Mouse (Mus musculus): ENCODE measurements around the gene Hmgxb4.

DNA sequence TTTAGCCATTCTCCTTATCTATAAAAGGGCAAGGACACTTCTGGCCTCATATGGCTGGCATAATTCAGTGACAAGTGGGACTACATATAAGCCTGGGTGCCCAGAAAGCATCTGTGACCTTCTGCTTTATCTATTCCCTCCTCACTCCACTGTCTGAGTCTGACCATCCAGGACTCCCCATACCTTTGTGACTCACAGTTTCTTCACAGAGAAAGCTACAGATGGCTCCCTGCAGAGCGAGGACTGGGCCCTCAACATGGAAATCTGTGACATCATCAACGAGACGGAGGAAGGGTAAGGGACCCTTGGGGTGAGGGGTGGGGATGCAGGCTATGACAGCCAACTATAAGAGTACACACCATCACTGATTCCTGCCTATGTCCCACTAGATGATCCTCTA is 54.6 kb downstream of the Hmgxb4 start:
- TF ChIP-seq CTCF (IDR thresholded peaks at IDR 0.05; ENCODE audit: borderline replicate concordance, insufficient read depth, low read length): no peak
- no peak for TF ChIP-seq POLR2A (IDR thresholded peaks at IDR 0.05; ENCODE audit: low read depth, low read length)
